ENCODE assay signal across 8 mouse cellular contexts in the genomic region with DNA sequence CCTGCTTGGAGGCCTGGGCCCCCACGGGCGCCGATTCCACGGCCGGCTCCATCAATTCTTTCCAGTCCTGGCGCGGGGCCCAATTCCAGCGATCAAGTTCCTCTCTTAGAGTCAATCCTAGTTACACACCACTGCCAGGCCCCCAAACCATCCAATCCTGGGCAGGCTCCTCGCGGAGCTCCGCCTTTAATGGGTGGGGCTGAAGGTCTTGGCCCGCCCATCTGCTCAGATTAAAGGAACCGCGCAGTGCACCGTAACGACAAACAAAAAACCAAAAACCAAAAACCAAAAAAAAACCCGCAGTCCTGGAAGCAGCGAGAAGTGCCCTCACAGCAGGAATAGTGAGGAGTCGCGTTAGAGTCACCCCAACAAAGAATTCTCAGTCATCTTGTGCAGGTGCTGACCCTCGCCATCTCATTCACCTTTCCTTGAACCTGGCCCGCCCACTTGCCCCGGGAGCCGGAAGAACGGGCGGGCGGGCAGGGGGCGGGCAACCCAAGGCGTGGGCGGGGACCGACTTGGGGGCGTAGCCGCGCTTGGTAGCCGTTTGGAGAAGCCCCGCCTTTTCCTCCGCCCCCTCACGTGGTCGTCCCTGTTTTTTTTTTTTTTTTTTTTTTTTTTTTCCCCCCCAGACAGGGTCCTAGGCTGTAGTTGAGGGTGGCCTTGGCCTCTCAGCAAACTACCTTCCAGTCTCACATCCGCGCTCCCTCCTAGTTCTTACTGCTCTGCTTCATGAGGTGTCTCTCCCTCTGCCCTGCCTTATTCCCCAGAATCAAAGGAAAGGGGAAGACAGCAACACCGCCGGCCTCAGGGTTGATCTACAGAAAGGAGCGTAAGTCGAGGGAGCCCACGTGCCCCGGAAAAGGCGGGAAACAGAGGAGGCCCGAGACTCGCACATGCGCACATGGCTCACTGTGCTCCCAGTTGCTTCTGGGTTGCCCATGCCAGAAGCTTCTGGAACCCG. TPM values are rescaled to one million over a fixed set of nuclear protein-coding genes. Genes with fewer than 3 reads are reported as not detected.
A peak's percentile ranks its signal among the peaks of the same experiment; 100 is the strongest.
DNase-seq lines count a peak whose midpoint lies in the region; ATAC-seq and TF ChIP-seq lines count a peak whose summit lies in the region.

No protein-coding gene starts in this region.

- no peaks in the 10 kb centered on the region for H3K9me3 ChIP-seq in embryonic facial prominence, embryonic 15.5 days (replicated peaks)
- H3K9me3 ChIP-seq in kidney, embryonic 14.5 days (ENCODE audit: control insufficient read depth, low read length) = no peaks in the 10 kb centered on the region
- H3K9me3 ChIP-seq in limb, embryonic 15.5 days = no peaks in the 10 kb centered on the region

- TF ChIP-seq CTCF in bone marrow, adult 2 months (IDR thresholded peaks at IDR 0.05; ENCODE audit: control insufficient read depth, insufficient read depth, low read length) = no peak

- no peak for TF ChIP-seq POLR2A in bone marrow, adult 2 months (IDR thresholded peaks at IDR 0.05; ENCODE audit: borderline replicate concordance, control insufficient read depth, low read depth, low read length)

- H3K4me2 ChIP-seq in embryonic facial prominence, embryonic 15.5 days (replicated peaks) = peak overlapping the region; percentile 65
- peak overlapping the region; percentile 80 for H3K4me2 ChIP-seq in kidney, embryonic 14.5 days (replicated peaks; ENCODE audit: low read depth, low read length)
- peak overlapping the region; percentile 69 for H3K4me2 ChIP-seq in limb, embryonic 15.5 days

- peak; percentile 96 for ATAC-seq in embryonic facial prominence, embryonic 15.5 days (ENCODE audit: insufficient number of reproducible peaks, low FRiP score, low TSS enrichment, low read depth)
- peak; percentile 97 for ATAC-seq in kidney, embryonic 14.5 days (ENCODE audit: low FRiP score, low TSS enrichment)
- peak; percentile 96 for ATAC-seq in limb, embryonic 15.5 days (ENCODE audit: insufficient number of reproducible peaks, low FRiP score, low TSS enrichment, low read depth)

- H3K9ac ChIP-seq in embryonic facial prominence, embryonic 15.5 days = peak overlapping the region; percentile 23
- peak overlapping the region; percentile 65 for H3K9ac ChIP-seq in kidney, embryonic 14.5 days (ENCODE audit: low read depth, low read length)
- H3K9ac ChIP-seq in limb, embryonic 15.5 days = peak overlapping the region; percentile 46

- peak overlapping the region; percentile 73 for H3K4me3 ChIP-seq in bone marrow, adult 2 months (replicated peaks; ENCODE audit: control insufficient read depth, low read depth, low read length)
- H3K4me3 ChIP-seq in embryonic facial prominence, embryonic 15.5 days (replicated peaks) = peak overlapping the region; percentile 72
- peak overlapping the region; percentile 82 for H3K4me3 ChIP-seq in kidney, embryonic 14.5 days (ENCODE audit: low read length)
- peak overlapping the region; percentile 69 for H3K4me3 ChIP-seq in limb, embryonic 15.5 days

- peak; percentile 98 for DNase-seq in 416B (ENCODE audit: low read depth)
- peak; percentile 96 to 97 for DNase-seq in heart, adult 9 months (ENCODE audit: low spot score in 2 of 2)
- peak; percentile 86 to 95 for DNase-seq in monocyte, adult 2 months (ENCODE audit: low read depth in 1 of 2, low spot score in 2 of 2)
- peak; percentile 92 to 94 for DNase-seq in spleen, postnatal 36 days (ENCODE audit: low spot score in 2 of 2)

- H3K36me3 ChIP-seq in embryonic facial prominence, embryonic 15.5 days = no peaks in the 10 kb centered on the region
- H3K36me3 ChIP-seq in kidney, embryonic 14.5 days (ENCODE audit: control insufficient read depth, insufficient read depth, low read length) = no peaks in the 10 kb centered on the region
- H3K36me3 ChIP-seq in limb, embryonic 15.5 days = no peaks in the 10 kb centered on the region

- H3K4me1 ChIP-seq in bone marrow, adult 2 months (ENCODE audit: control insufficient read depth, insufficient read depth, low read length) = no peaks in the 10 kb centered on the region; the same call in 1 of the 2 replicates
- H3K4me1 ChIP-seq in embryonic facial prominence, embryonic 15.5 days = peaks cover 22% of the 10 kb centered on the region
- H3K4me1 ChIP-seq in kidney, embryonic 14.5 days (ENCODE audit: control insufficient read depth, insufficient read depth, low read length) = peaks cover 17% of the 10 kb centered on the region
- H3K4me1 ChIP-seq in limb, embryonic 15.5 days = peaks cover 29% of the 10 kb centered on the region

- no peaks in the 10 kb centered on the region for H3K27me3 ChIP-seq in embryonic facial prominence, embryonic 15.5 days
- no peaks in the 10 kb centered on the region for H3K27me3 ChIP-seq in kidney, embryonic 14.5 days (ENCODE audit: control insufficient read depth, insufficient read depth, low read length)
- H3K27me3 ChIP-seq in limb, embryonic 15.5 days = no peaks in the 10 kb centered on the region

- 2% methylated on average over 52 of the region's 52 CpGs for WGBS in bone marrow, adult 2 months
- WGBS in embryonic facial prominence, embryonic 15.5 days = 6% methylated on average over 49 of the region's 52 CpGs
- 11% methylated on average over 45 of the region's 52 CpGs for WGBS in kidney, embryonic 14.5 days
- 7% methylated on average over 52 of the region's 52 CpGs for WGBS in limb, embryonic 15.5 days

- peak overlapping the region; percentile 94 for H3K27ac ChIP-seq in bone marrow, adult 2 months (ENCODE audit: control insufficient read depth, insufficient read depth, low read depth, low read length, poor library complexity)
- H3K27ac ChIP-seq in embryonic facial prominence, embryonic 15.5 days (replicated peaks) = peak overlapping the region; percentile 67
- H3K27ac ChIP-seq in kidney, embryonic 14.5 days (ENCODE audit: low read depth, low read length) = peak overlapping the region; percentile 51; the same call in 1 of the 2 replicates
- peak overlapping the region; percentile 68 for H3K27ac ChIP-seq in limb, embryonic 15.5 days

RNA-seq across cellular contexts. Expression of a gene that starts 2.7 kb away (rescaled TPM):
- 195 and 311 TPM in 2 replicates for polyA plus RNA-seq in bone marrow, adult 2 months (2011; ENCODE audit: insufficient read depth, insufficient read length, low replicate concordance, missing spikeins)
- 8.3 and 10.2 TPM in 2 replicates for polyA plus RNA-seq in embryonic facial prominence, embryonic 15.5 days (2015; fragmentation: Nextera tagmentation; extraction: Ambion mirVana)
- polyA plus RNA-seq in kidney, embryonic 14.5 days (2014; fragmentation: Nextera tagmentation; extraction: Ambion mirVana) = 5.3 and 6.8 TPM in 2 replicates
- polyA plus RNA-seq in limb, embryonic 15.5 days (2015; fragmentation: Nextera tagmentation; extraction: Ambion mirVana) = 9.2 and 11.8 TPM in 2 replicates

RNA-seq across cellular contexts. Expression of a gene that starts 16.8 kb away (rescaled TPM):
- not detected in 2 replicates for polyA plus RNA-seq in bone marrow, adult 2 months (2011; ENCODE audit: insufficient read depth, insufficient read length, low replicate concordance, missing spikeins)
- polyA plus RNA-seq in embryonic facial prominence, embryonic 15.5 days (2015; fragmentation: Nextera tagmentation; extraction: Ambion mirVana) = 1.9 and 4.3 TPM in 2 replicates
- 0.27 and 0.30 TPM in 2 replicates for polyA plus RNA-seq in kidney, embryonic 14.5 days (2014; fragmentation: Nextera tagmentation; extraction: Ambion mirVana)
- 0.20 and 0.32 TPM in 2 replicates for polyA plus RNA-seq in limb, embryonic 15.5 days (2015; fragmentation: Nextera tagmentation; extraction: Ambion mirVana)

RNA-seq across cellular contexts. Expression of a gene that starts 26.3 kb away (rescaled TPM):
- not detected in 2 replicates for polyA plus RNA-seq in bone marrow, adult 2 months (2011; ENCODE audit: insufficient read depth, insufficient read length, low replicate concordance, missing spikeins)
- polyA plus RNA-seq in embryonic facial prominence, embryonic 15.5 days (2015; fragmentation: Nextera tagmentation; extraction: Ambion mirVana) = 382 and 413 TPM in 2 replicates
- polyA plus RNA-seq in kidney, embryonic 14.5 days (2014; fragmentation: Nextera tagmentation; extraction: Ambion mirVana) = not detected in 2 replicates
- polyA plus RNA-seq in limb, embryonic 15.5 days (2015; fragmentation: Nextera tagmentation; extraction: Ambion mirVana) = 649 and 693 TPM in 2 replicates

Comparison
In these comparisons a context has a peak if more than half of its experiments do, and no peak if none do; other contexts are left out.
1. Peak in every context shown above with its lines: DNase-seq, ATAC-seq, H3K4me3 ChIP-seq and H3K27ac ChIP-seq.
2. RNA of a gene that starts 2.7 kb away (polyA plus RNA-seq): 195 to 311 TPM in bone marrow, adult 2 months; 8.3 to 10.2 TPM in embryonic facial prominence, embryonic 15.5 days, 9.2 to 11.8 TPM in limb, embryonic 15.5 days and 5.3 to 6.8 TPM in kidney, embryonic 14.5 days; every median in the first group is over 10 times any median in the second.
3. RNA of a gene that starts 26.3 kb away (polyA plus RNA-seq): 649 to 693 TPM in limb, embryonic 15.5 days and 382 to 413 TPM in embryonic facial prominence, embryonic 15.5 days; not detected in bone marrow, adult 2 months and not detected in kidney, embryonic 14.5 days; every median in the first group is over 100 times any median in the second.